Mouse (Mus musculus) CH12.LX (cell line): Measurements from ENCODE around the gene Dmwd. TPM values are rescaled to one million over a fixed set of nuclear protein-coding genes. Genes with fewer than 3 reads are reported as not detected.
"Not testable (repeated sequence)": the region's sequence is repeated elsewhere in the genome, so short reads cannot be mapped to it uniquely, and the experiment has no call there.

Experiments
- DNase-seq: peaks from one replicate; pipeline ENCODE4 v3.0.0-alpha.2; 2013; ENCODE audit errors: extremely low read depth
- H3K27ac ChIP-seq: 2 replicates; pipeline ENCODE4 v1.5.1; 2012; ENCODE audit warnings: low read depth, mild to moderate bottlenecking, control low read depth, moderate library complexity; ENCODE audit not compliant: insufficient read depth
- H3K27me3 ChIP-seq: replicated peaks from 2 replicates; pipeline ENCODE3; 2012; ENCODE audit warnings: inconsistent platforms
- H3K36me3 ChIP-seq, 2 experiments: replicated peaks in 1 of 2; 2 replicates each; pipeline versions ENCODE3 to v1.6.1; 2012; ENCODE audit warnings: inconsistent platforms in 1 of 2, low read length in 1 of 2, mild to moderate bottlenecking in 1 of 2, mixed read lengths in 1 of 2, moderate library complexity in 1 of 2; ENCODE audit not compliant: control insufficient read depth in 1 of 2, insufficient read depth in 1 of 2
- H3K4me1 ChIP-seq, 2 experiments: 2 replicates each; pipeline ENCODE4 v1.6.1; 2012; ENCODE audit warnings: inconsistent platforms in 1 of 2, moderate library complexity in 1 of 2; ENCODE audit not compliant: insufficient read depth in 2 of 2, control insufficient read depth in 1 of 2
- H3K4me2 ChIP-seq: 2 replicates; pipeline ENCODE4 v1.6.1; 2012; ENCODE audit warnings: low read depth, mild to moderate bottlenecking, control low read depth; ENCODE audit not compliant: poor library complexity, insufficient read depth, severe bottlenecking
- H3K4me3 ChIP-seq, 3 experiments: fragments of 150-350 bp in 1 of 3; sonication (generic) in 1 of 3; replicated peaks in 1 of 3; 2 replicates each; pipeline versions ENCODE3 to v1.5.1; 2011 to 2012; ENCODE audit warnings: low read depth in 2 of 3, low read length in 2 of 3, mild to moderate bottlenecking in 2 of 3, moderate library complexity in 2 of 3, control low read depth in 1 of 3, improper control_type of control experiment in 1 of 3, inconsistent platforms in 1 of 3, mixed read lengths in 1 of 3; ENCODE audit not compliant: poor library complexity in 1 of 3
- H3K79me2 ChIP-seq: replicated peaks from 2 replicates; pipeline ENCODE4 v1.6.1; 2012; ENCODE audit warnings: mild to moderate bottlenecking, moderate library complexity; ENCODE audit not compliant: control insufficient read depth, poor library complexity, insufficient read depth, severe bottlenecking; ENCODE audit errors: extremely low read depth
- H3K9ac ChIP-seq: 2 replicates; pipeline ENCODE4 v1.6.1; 2012; ENCODE audit warnings: low read depth, mild to moderate bottlenecking, control low read depth, moderate library complexity; ENCODE audit not compliant: insufficient read depth
- H3K9me3 ChIP-seq: replicated peaks from 2 replicates; pipeline ENCODE3; 2012; ENCODE audit warnings: low read length, inconsistent platforms, mixed read lengths
- CHD1 ChIP-seq: IDR thresholded peaks from 2 replicates; pipeline ENCODE4 v1.6.1; 2012; ENCODE audit warnings: low read depth, low read length, improper control_type of control experiment, inconsistent platforms
- CHD2 ChIP-seq: IDR thresholded peaks from 2 replicates; pipeline ENCODE4 v1.6.1; 2011; ENCODE audit warnings: low read length, improper control_type of control experiment
- CTCF ChIP-seq, 2 experiments: IDR thresholded peaks in 1 of 2; conservative IDR thresholded peaks in 1 of 2; 2 replicates each; pipeline ENCODE4 v1.5.1; 2011 to 2012; ENCODE audit warnings: low read depth in 2 of 2, low read length in 2 of 2, improper control_type of control experiment in 1 of 2, inconsistent platforms in 1 of 2, mild to moderate bottlenecking in 1 of 2, moderate library complexity in 1 of 2
- EP300 ChIP-seq: IDR thresholded peaks from 2 replicates; pipeline ENCODE4 v1.6.1; 2011; ENCODE audit warnings: low read length, improper control_type of control experiment
- KAT2A ChIP-seq: IDR thresholded peaks from 2 replicates; pipeline ENCODE4 v1.6.1; 2012; ENCODE audit warnings: low read length, improper control_type of control experiment, inconsistent platforms; ENCODE audit not compliant: insufficient replicate concordance
- MAX ChIP-seq: IDR thresholded peaks from 2 replicates; pipeline ENCODE4 v1.6.1; 2011; ENCODE audit warnings: low read length, improper control_type of control experiment
- POLR2AphosphoS2 ChIP-seq: IDR thresholded peaks from 2 replicates; pipeline ENCODE4 v1.6.1; 2011; ENCODE audit warnings: low read depth, low read length, improper control_type of control experiment
- RAD21 ChIP-seq: IDR thresholded peaks from 2 replicates; pipeline ENCODE4 v1.6.1; 2011; ENCODE audit warnings: low read depth, mild to moderate bottlenecking, low read length, improper control_type of control experiment, moderate library complexity
- SMC3 ChIP-seq: IDR thresholded peaks from 2 replicates; pipeline ENCODE4 v1.6.1; 2011; ENCODE audit warnings: low read depth, low read length, improper control_type of control experiment
- TBP ChIP-seq: conservative IDR thresholded peaks from 2 replicates; pipeline ENCODE4 v1.6.1; 2011; ENCODE audit warnings: low read depth, low read length, improper control_type of control experiment
- UBTF ChIP-seq: IDR thresholded peaks from 2 replicates; pipeline ENCODE4 v1.6.1; 2012; ENCODE audit warnings: low read depth, mild to moderate bottlenecking, inconsistent platforms, low read length, improper control_type of control experiment, moderate library complexity
- ZC3H11A ChIP-seq: IDR thresholded peaks from 2 replicates; pipeline ENCODE4 v1.6.1; 2012; ENCODE audit warnings: low read depth, mild to moderate bottlenecking, inconsistent platforms, low read length, improper control_type of control experiment
- ZNF384 ChIP-seq: IDR thresholded peaks from 2 replicates; pipeline ENCODE4 v1.6.1; 2012; ENCODE audit warnings: low read depth, low read length, improper control_type of control experiment, inconsistent platforms
- dilution Hi-C: fragments of 300-500 bp; cut with MboI; formaldehyde crosslinking; loops from 2 replicates; pipeline ENCODE4 v1.14.3; 2020; ENCODE audit warnings: low sequenced_read_pairs; ENCODE audit not compliant: extremely low pct_unique_long_range_greater_than_20kb, extremely low pct_ligation_motif_present
- in situ Hi-C: fragments of 300-500 bp; cut with MboI; formaldehyde crosslinking; loops from 3 replicates; pipeline ENCODE4 v1.14.3; 2019; ENCODE audit warnings: low sequenced_read_pairs, low pct_ligation_motif_present, low pct_unique_long_range_greater_than_20kb, mixed read lengths
- polyA plus RNA-seq: library from polyadenylated mRNA; unstranded; fragments of >175 nt; gene quantifications from 2 replicates; pipeline ENCODE4 v1.2.1, GENCODE M21; 2012; ENCODE audit warnings: low read depth; ENCODE audit not compliant: insufficient read length
- total RNA-seq, 2 experiments: library from RNA; depleted of rRNA; stranded (reverse); fragments of 300-350 nt in 1 of 2; fragments of >200 nt in 1 of 2; gene quantifications; 2 replicates each; pipeline ENCODE4 v1.2.3; 2012 to 2014

Gene Dmwd
- total and polyA plus RNA-seq, 3 experiments, result not detected

GRCm38 (mm10) chr7:19069500-19069899 is 6.5 kb upstream of the Dmwd start:
- no peak overlapping the region for H3K4me3 ChIP-seq
- no peaks in the 10 kb centered on the region for H3K4me1 ChIP-seq
- peaks cover 16% of the 10 kb centered on the region for H3K27me3 ChIP-seq
- H3K36me3 ChIP-seq, result peaks cover 0 to 22% of the 10 kb centered on the region in 2 experiments
- peak; percentile 51 for DNase-seq
- TF ChIP-seq SMC3 (peak; percentile 49), ZNF384 (peak; percentile 56), RAD21 (peak; percentile 34), CTCF (conservative IDR thresholded peaks at IDR 0.05 in 1 of 2, IDR thresholded peaks at IDR 0.05 in 1 of 2; ENCODE audit: low read depth in 2 of 2, low read length in 2 of 2) (peak; percentile 31 to 67; a peak in 3 of 4 replicates), ZC3H11A (no peak), MAX (no peak), EP300 (no peak)
- peaks cover 13% of the 10 kb centered on the region for H3K9me3 ChIP-seq
- no peaks in the 10 kb centered on the region for H3K79me2 ChIP-seq
- no peak overlapping the region for H3K4me2 ChIP-seq
- dilution Hi-C loops, result no loop called here
- in situ Hi-C loops, result no loop called here
- no peak overlapping the region for H3K27ac ChIP-seq
- no peak overlapping the region for H3K9ac ChIP-seq

- TF ChIP-seq CTCF (conservative IDR thresholded peaks at IDR 0.05 in 1 of 2, IDR thresholded peaks at IDR 0.05 in 1 of 2; ENCODE audit: low read depth in 2 of 2, low read length in 2 of 2) (peak in 1 of 2 experiments; percentile 42; a peak in 2 of 4 replicates), RAD21 (peak; percentile 10)
- peaks cover 26% of the 10 kb centered on the region for H3K9me3 ChIP-seq
- H3K9ac ChIP-seq, H3K27ac ChIP-seq, DNase-seq, in situ Hi-C loops, H3K79me2 ChIP-seq, dilution Hi-C loops, H3K4me3 ChIP-seq, H3K4me1 ChIP-seq, H3K4me2 ChIP-seq: not testable (repeated sequence)
- H3K36me3 ChIP-seq, result peaks cover 0 to 12% of the 10 kb centered on the region in 2 experiments
- peaks cover 25% of the 10 kb centered on the region for H3K27me3 ChIP-seq
Measured at GRCm38 (mm10) chr7:19071024-19071423, 5.0 kb upstream of the Dmwd start.

- no peak overlapping the region for H3K4me3 ChIP-seq
- in situ Hi-C loops, result no loop called here
- peaks cover 44% of the 10 kb centered on the region for H3K27me3 ChIP-seq
- dilution Hi-C loops, result no loop called here
- H3K4me2 ChIP-seq, result no peak overlapping the region
- H3K36me3 ChIP-seq, result no peaks in the 10 kb centered on the region
- DNase-seq, result no peak
- H3K27ac ChIP-seq, result no peak overlapping the region
- H3K79me2 ChIP-seq, result no peaks in the 10 kb centered on the region
- TF ChIP-seq POLR2AphosphoS2 (no peak), SMC3 (peak; percentile 24), UBTF (no peak), CHD2 (no peak), CHD1 (no peak), CTCF (conservative IDR thresholded peaks at IDR 0.05 in 1 of 2, IDR thresholded peaks at IDR 0.05 in 1 of 2; ENCODE audit: low read depth in 2 of 2, low read length in 2 of 2) (peak; percentile 36 to 61; a peak in 3 of 4 replicates), TBP (no peak), KAT2A (no peak)
- no peak overlapping the region for H3K9ac ChIP-seq
- peaks cover 12 to 14% of the 10 kb centered on the region in 2 experiments for H3K4me1 ChIP-seq
- H3K9me3 ChIP-seq, result peaks cover 39% of the 10 kb centered on the region
Measured at GRCm38 (mm10) chr7:19073504-19073903, 2.5 kb upstream of the Dmwd start.
